25 mouse cellular contexts compared by ENCODE assay signal in the genomic region with DNA sequence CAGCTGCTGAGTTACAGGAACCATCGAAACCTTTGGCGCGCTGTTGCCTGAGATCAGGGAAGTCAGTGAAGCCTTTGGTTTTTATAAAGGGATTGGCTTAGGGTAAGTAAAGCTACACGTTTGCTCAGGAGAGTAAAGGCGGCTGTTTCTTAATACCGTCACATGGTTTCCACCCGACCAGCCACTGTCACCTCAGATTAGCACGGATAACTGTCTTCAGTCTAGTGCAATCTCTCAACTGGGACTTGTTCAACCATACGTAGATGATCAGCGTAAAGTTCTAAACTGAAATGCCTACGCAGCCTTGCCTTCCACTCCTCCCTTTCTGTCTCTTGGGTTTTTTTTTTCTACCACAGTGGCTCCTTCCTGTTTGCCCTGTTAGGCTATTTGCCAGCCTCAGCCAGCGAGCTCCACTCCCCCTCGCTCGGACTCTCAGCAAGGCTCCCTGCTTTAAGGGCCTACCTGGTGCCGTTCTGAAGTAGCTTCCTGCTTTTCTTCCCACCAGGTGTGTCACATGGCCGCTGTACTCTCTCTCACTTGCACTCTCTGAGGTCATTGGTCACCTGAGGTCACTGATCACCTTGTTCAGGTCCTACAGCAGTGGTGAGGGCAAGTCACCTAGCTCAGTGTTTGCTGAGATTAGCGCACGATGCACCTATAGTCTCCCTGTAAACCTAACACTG. TPM values are rescaled to one million over a fixed set of nuclear protein-coding genes. Genes with fewer than 3 reads are reported as not detected.
DNase-seq lines count a peak whose midpoint lies in the region; ATAC-seq and TF ChIP-seq lines count a peak whose summit lies in the region.
"Had no signal": no experiment of that assay in that cellular context is flagged by ENCODE, and none has a peak within 500 bp of the region (broad histone marks: within the 10 kb centered on the region; RNA-seq: fewer than 3 reads in every experiment).

No protein-coding gene starts in this region.

- TF ChIP-seq CTCF in lung, postnatal 0 days (IDR thresholded peaks at IDR 0.05), result no peak

- peaks cover 8% of the 10 kb centered on the region; the same call in 1 of the 2 replicates for H3K4me1 ChIP-seq in lung, postnatal 0 days (ENCODE audit: insufficient read depth, low read depth, low read length)

- H3K4me2 ChIP-seq in lung, postnatal 0 days (replicated peaks; ENCODE audit: low read depth, low read length), result no peak overlapping the region
- H3K4me2 ChIP-seq: heart, embryonic 12.5 days; hindbrain, embryonic 14.5 days; lung, embryonic 15.5 days; midbrain, embryonic 13.5 days had no signal

- H3K9ac ChIP-seq in lung, postnatal 0 days (replicated peaks; ENCODE audit: low read depth), result no peak overlapping the region
- H3K9ac ChIP-seq: heart, embryonic 12.5 days; hindbrain, embryonic 14.5 days; lung, embryonic 15.5 days; midbrain, embryonic 13.5 days had no signal

- peaks cover 6% of the 10 kb centered on the region; the same call in 1 of the 2 replicates for H3K36me3 ChIP-seq in lung, postnatal 0 days (ENCODE audit: insufficient read depth, low read length)

- H3K4me3 ChIP-seq in lung, postnatal 0 days (ENCODE audit: low read depth, low read length), result no peak overlapping the region
- H3K4me3 ChIP-seq: heart, embryonic 12.5 days; lung, embryonic 15.5 days; midbrain, embryonic 13.5 days; myocyte had no signal

- H3K27me3 ChIP-seq in lung, postnatal 0 days (replicated peaks; ENCODE audit: insufficient read depth, low read length), result no peaks in the 10 kb centered on the region
- H3K27me3 ChIP-seq: heart, embryonic 12.5 days; lung, embryonic 15.5 days; midbrain, embryonic 13.5 days; Patski had no signal

- no peak for TF ChIP-seq EP300 in lung, postnatal 0 days (IDR thresholded peaks at IDR 0.05)

- WGBS in lung, postnatal 0 days, result 68% methylated on average over 18 of the region's 18 CpGs

- no peak for ATAC-seq in lung, postnatal 0 days
- peak; percentile 37 for ATAC-seq in megakaryocyte progenitor cell, adult 5-6 weeks (replicated peaks; ENCODE audit: poor library complexity)
- ATAC-seq: activated CD4-positive, CD25-positive, alpha-beta regulatory T cell, adult 4 months; forebrain, embryonic 14.5 days; intestine, embryonic 16.5 days; midbrain, embryonic 13.5 days; Patski had no signal

- peak; percentile 46 for DNase-seq in kidney, adult 18-20 months
- DNase-seq in kidney, postnatal 4 days, result no peak
- DNase-seq in lung, postnatal 0 days (ENCODE audit: low spot score), result peak; percentile 79
- no peak for DNase-seq in lung, postnatal 14 days
- DNase-seq in yolk sac, embryonic 10.5 days (ENCODE audit: low spot score), result peak; percentile 82
- no peak for DNase-seq in testis, postnatal 14 days (ENCODE audit: low spot score)
- no peak for DNase-seq in layer of hippocampus, adult 8-10 months (ENCODE audit: low spot score in 2 of 2)
- DNase-seq: adrenal gland, postnatal 25 days; cerebellum, adult 9-10 months; embryo, embryonic 11 days; gastrocnemius, postnatal 25 days; layer of hippocampus, adult 9-11 months; right cerebral cortex, postnatal 14 days; thymus, postnatal 25 days had no signal

- H3K27ac ChIP-seq in lung, postnatal 0 days (ENCODE audit: low read length), result no peak overlapping the region
- H3K27ac ChIP-seq: hindbrain, embryonic 14.5 days; lung, embryonic 15.5 days; midbrain, embryonic 13.5 days had no signal

- H3K9me3 ChIP-seq in lung, postnatal 0 days (ENCODE audit: low read length), result no peaks in the 10 kb centered on the region
- H3K9me3 ChIP-seq: heart, embryonic 12.5 days; lung, embryonic 15.5 days; midbrain, embryonic 13.5 days had no signal

RNA-seq across cellular contexts. Expression of a gene that starts 4.0 kb away (rescaled TPM):
- 40.8 and 41.4 TPM in 2 replicates for polyA plus RNA-seq in lung, postnatal 0 days (2015; fragmentation: Nextera tagmentation; extraction: Ambion mirVana)
- 12.1 and 12.6 TPM in 2 replicates for total RNA-seq in megakaryocyte progenitor cell, adult 5-6 weeks (2015)
- total RNA-seq in megakaryocyte progenitor cell, adult 5-6 weeks (2017), result 10.6 and 12.0 TPM in 2 replicates
- total RNA-seq in layer of hippocampus, adult 8-10 months (2022), result 100 to 1,000 TPM in 2 of 4 experiments, 10 to 100 TPM in 2; 86.0 to 149 (median 114) TPM

RNA-seq across cellular contexts. Expression of a gene that starts 17.8 kb away (rescaled TPM):
- 4.2 and 4.4 TPM in 2 replicates for polyA plus RNA-seq in lung, postnatal 0 days (2015; fragmentation: Nextera tagmentation; extraction: Ambion mirVana)
- total RNA-seq in megakaryocyte progenitor cell, adult 5-6 weeks (2015), result 0.51 and 0.59 TPM in 2 replicates
- total RNA-seq in megakaryocyte progenitor cell, adult 5-6 weeks (2017), result 1.3 TPM in 1 of 2 replicates, not detected in the other
- total RNA-seq in layer of hippocampus, adult 8-10 months (2022), result 10 to 100 TPM; 38.6 to 44.0 (median 40.6) TPM
- polyA plus RNA-seq: C2C12, myocyte had no signal

Comparison
In these comparisons a context has a peak if more than half of its experiments do, and no peak if none do; other contexts are left out.
1. DNase-seq: peak in kidney, adult 18-20 months (single experiment), lung, postnatal 0 days (single experiment) and yolk sac, embryonic 10.5 days (single experiment); none in kidney, postnatal 4 days (0 of 2), lung, postnatal 14 days (single experiment), testis, postnatal 14 days (single experiment) and layer of hippocampus, adult 8-10 months (0 of 2).
2. RNA of a gene that starts 4.0 kb away (total RNA-seq): 86.0 to 149 TPM in layer of hippocampus, adult 8-10 months; 10.6 to 12.6 TPM in megakaryocyte progenitor cell, adult 5-6 weeks; every median in the first group is over 4 times any median in the second.
3. RNA of a gene that starts 17.8 kb away (total RNA-seq): 38.6 to 44.0 TPM in layer of hippocampus, adult 8-10 months; 0.51 to 1.3 TPM in megakaryocyte progenitor cell, adult 5-6 weeks; every median in the first group is over 10 times any median in the second.